Mouse (Mus musculus) erythroid progenitor cell, adult 5-6 weeks (primary cell): ENCODE measurements around the gene Gpr179. TPM values are rescaled to one million over a fixed set of nuclear protein-coding genes. Genes with fewer than 3 reads are reported as not detected.

Experiments
- ATAC-seq: replicated peaks from 2 replicates; pipeline ENCODE4 v1.8.0; 2016; ENCODE audit warnings: moderate number of reproducible peaks, mild to moderate bottlenecking, moderate TSS enrichment, inconsistent platforms; ENCODE audit not compliant: poor library complexity, low FRiP score, severe bottlenecking
- total RNA-seq, 2 experiments: library from RNA; stranded (forward) in 1 of 2; stranded (reverse) in 1 of 2; fragments of 150-400 nt in 1 of 2; fragments of 186-747, 209-891 nt in 1 of 2; gene quantifications; 2 replicates each; pipeline versions ENCODE4 v1.2.3 to v1.2.4; 2015 to 2017; ENCODE audit warnings: low replicate concordance in 2 of 2

Gene Gpr179
- total RNA-seq (2015; ENCODE audit: low replicate concordance) (not detected in 2 replicates), total RNA-seq (2017; ENCODE audit: low replicate concordance) (0.15 TPM in 1 of 2 replicates, not detected in the other)

- ATAC-seq: no peak
These were observed at the start of gene Gpr179 for GRCm38 (mm10) chr11:97352027-97352684. Gpr179 (minus strand) TSS chr11:97352077.

DNA sequence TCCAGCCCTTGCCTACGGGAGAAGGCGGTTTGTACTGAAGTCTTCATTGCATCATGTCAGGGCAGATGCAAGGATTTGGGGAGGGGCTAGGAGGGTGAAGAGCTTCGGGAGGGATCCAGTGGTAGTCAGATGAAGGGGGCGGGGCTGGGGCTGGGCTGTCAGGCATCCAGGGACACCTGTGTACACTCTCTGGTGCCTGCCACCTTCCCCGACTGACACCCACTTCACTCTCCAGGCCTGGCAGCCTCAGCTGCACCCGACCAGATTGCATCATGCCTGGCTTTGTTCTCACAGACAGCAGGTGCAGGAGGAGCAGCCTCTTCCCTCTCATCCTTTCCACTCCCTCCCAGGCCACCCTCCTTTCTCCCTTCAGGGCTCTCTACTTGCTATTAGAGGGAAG lies 49.2 kb upstream of the Gpr179 start:
- no peak for ATAC-seq

GRCm38 (mm10) chr11:97399958-97400710 lies 48.3 kb upstream of the Gpr179 start:
- ATAC-seq: peak; percentile 87

GRCm38 (mm10) chr11:97398506-97398905 lies 46.6 kb upstream of the Gpr179 start:
- no peak for ATAC-seq

GRCm38 (mm10) chr11:97394146-97394545 lies 42.3 kb upstream of the Gpr179 start:
- ATAC-seq: no peak

- no peak for ATAC-seq
These were observed 41.8 kb upstream of the Gpr179 start for GRCm38 (mm10) chr11:97393658-97394057.

GRCm38 (mm10) chr11:97389127-97389526 lies 37.2 kb upstream of the Gpr179 start:
- no peak for ATAC-seq

DNA sequence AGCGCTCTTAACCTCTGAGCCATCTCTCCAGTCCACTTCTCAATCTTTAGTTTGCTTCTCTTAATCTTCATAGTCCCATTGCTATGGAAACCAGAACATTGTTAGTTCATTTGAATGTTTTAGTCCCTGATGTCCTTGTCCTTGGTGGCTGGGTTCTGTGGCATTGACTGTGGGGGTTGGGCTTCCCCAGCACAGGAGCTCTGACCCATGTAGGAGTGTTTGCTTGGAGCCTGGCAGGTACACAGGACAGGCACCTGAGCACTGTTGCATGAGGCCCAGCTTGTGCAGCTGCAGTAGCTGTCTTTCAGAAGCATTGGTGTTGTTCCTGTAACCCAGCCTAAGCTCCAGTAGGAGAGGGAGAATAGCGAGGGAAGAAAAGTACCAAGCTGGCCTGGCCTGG lies 35.9 kb upstream of the Gpr179 start:
- no peak for ATAC-seq

DNA sequence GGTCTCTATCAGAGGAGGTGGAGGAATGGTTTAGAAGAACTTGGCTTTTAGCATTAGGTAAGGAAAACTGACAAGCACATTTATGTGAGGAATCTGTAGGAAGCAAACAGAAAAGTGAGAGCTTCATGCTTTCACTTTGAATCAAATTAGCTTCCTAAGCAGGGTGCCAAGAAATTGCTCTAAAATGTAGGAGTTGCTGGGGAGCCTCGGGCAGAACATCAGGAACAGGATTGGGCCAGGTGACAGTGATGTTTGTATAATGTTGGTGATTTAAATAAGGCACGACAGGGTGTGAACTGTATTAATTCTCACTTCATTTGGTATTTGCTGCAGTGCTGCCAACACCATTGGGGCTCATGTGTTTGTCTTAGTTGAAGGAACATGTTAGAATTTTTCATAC lies 31.9 kb upstream of the Gpr179 start:
- no peak for ATAC-seq

GRCm38 (mm10) chr11:97383017-97383416 lies 31.1 kb upstream of the Gpr179 start:
- no peak for ATAC-seq

- no peak for ATAC-seq
These were observed 28.2 kb upstream of the Gpr179 start for GRCm38 (mm10) chr11:97380036-97380435.

DNA sequence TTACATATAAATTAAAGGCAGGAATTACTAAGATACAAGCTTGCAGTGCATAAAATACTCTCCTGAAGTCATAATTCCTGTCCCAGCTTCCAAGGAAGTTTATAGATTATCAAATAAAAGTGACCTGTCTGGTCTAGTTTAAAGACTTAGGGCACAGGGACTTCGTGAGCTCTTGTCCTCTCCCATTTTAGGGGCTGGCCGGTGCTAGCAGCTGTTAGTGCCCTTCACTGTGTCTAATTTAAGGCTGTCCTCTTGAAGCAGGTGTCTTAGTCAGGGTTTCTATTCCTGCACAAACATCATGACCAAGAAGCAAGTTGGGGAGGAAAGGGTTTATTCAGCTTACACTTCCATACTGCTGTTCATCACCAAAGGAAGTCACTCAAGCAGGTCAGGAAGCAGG lies 21.5 kb upstream of the Gpr179 start:
- ATAC-seq: no peak

GRCm38 (mm10) chr11:97372159-97372864 lies 20.4 kb upstream of the Gpr179 start:
- no peak for ATAC-seq

- ATAC-seq: no peak
These were observed 18.6 kb upstream of the Gpr179 start for GRCm38 (mm10) chr11:97370329-97371091.

- no peak for ATAC-seq
These were observed 16.6 kb upstream of the Gpr179 start for GRCm38 (mm10) chr11:97368501-97368900.

- no peak for ATAC-seq
These were observed 13.7 kb upstream of the Gpr179 start for GRCm38 (mm10) chr11:97365556-97365955.

DNA sequence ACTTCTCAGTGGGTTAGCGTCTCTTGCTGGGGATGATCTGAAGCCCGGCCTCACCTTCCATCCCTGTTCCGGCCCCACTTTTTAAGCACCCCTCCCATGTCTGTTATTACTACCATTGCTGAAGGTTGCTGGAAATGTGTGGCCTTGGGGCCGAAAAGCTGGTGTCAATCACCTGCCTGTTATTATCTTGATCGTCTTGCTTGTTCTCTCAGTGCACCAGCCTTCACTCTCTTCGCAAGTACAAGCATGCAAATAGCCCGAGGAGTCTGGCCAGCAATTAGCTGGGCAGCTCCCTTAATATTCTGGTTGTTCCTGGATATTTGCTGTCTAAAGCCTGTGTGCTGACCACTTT lies 11.7 kb upstream of the Gpr179 start:
- peak; percentile 22 for ATAC-seq

GRCm38 (mm10) chr11:97362943-97363643 lies 11.2 kb upstream of the Gpr179 start:
- peak; percentile 53 for ATAC-seq

DNA sequence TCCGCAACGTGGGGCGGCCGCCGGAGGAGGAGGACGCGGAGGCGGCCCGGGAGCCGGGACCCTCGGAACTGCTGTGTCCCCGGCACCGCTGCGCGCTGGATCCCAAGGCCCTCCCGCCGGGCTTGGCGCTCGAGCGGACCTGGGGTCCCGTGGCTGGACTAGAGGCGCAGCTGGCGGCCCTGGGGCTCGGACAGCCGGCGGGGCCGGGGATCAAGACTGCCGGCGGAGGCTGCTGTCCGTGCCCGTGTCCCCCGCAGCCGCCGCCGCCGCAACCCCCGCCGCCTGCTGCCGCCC lies 10.7 kb upstream of the Gpr179 start:
- no peak for ATAC-seq
